Mouse (Mus musculus) v-Abl transformed pro-B cells (cell line): ENCODE results near the gene Fmnl1.

ENCODE experiments used
- in situ Hi-C, 2 experiments: fragments of 400-800 bp; cut with MboI; formaldehyde crosslinking; loops; one replicate each; pipeline ENCODE4 v1.15.1; 2025; ENCODE audit not compliant: unreplicated experiment in 2 of 2

Fmnl1 gene

DNA sequence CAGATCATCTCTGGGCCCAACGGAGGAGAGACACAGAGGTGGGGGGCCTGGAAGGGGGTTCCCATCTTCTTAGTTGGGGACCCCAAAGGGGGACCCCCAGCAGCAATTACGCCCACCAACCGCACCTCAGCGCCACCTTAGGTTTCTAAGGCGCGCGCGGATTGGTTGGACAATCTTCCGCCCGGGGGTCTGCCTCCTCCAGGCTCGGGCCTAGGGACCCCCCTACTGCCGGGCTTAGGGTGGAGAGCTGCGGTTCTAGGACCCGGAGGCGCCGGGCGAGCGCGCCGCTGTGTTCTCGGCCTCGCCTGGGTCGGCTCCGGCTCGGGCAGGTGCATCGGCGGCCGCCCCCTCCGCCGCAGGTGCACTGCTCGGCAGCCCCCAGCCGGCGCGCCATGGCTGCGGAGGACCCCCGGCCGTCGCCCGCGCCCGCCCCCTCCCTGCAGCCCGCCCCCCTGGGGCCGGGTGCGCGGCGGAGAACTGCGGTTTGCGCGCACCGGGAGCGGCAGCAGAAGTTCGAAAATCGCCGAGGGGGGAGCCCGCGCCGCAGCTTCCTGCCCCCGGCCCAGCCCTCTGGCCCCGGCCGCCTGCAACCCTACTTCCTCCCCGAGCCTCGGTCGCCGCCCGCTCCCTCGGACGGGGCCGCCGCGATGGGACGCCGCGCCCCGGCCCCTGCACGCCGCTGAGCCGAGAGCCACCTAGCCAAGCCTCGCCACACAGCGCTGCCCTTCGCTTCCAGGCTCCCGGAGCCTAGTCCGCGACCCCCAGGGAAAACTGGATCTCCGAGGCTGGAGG lies at the start of gene Fmnl1:
Gene Fmnl1 (plus strand): TSS at position 614 of the 792 bp plus-strand sequence.
- in situ Hi-C loops = loop anchor here in 1 of 2 experiments (5.0 kb wide), 1 partner anchor 157 kb away; no protein-coding TSS in a partner anchor

- in situ Hi-C loops = no loop called here
These were observed 39.0 kb upstream of the Fmnl1 start, which contains the start of gene Hexim2 for GRCm38 (mm10) chr11:103131701-103132575. Gene Hexim2 (plus strand): TSS chr11:103132429.

GRCm38 (mm10) chr11:103132576-103133455 lies 38.1 kb upstream of the Fmnl1 start:
- in situ Hi-C loops = no loop called here

GRCm38 (mm10) chr11:103133456-103134185 lies 37.3 kb upstream of the Fmnl1 start:
- in situ Hi-C loops = no loop called here

- in situ Hi-C loops = no loop called here
These were observed 36.7 kb upstream of the Fmnl1 start for GRCm38 (mm10) chr11:103134221-103134620.

DNA sequence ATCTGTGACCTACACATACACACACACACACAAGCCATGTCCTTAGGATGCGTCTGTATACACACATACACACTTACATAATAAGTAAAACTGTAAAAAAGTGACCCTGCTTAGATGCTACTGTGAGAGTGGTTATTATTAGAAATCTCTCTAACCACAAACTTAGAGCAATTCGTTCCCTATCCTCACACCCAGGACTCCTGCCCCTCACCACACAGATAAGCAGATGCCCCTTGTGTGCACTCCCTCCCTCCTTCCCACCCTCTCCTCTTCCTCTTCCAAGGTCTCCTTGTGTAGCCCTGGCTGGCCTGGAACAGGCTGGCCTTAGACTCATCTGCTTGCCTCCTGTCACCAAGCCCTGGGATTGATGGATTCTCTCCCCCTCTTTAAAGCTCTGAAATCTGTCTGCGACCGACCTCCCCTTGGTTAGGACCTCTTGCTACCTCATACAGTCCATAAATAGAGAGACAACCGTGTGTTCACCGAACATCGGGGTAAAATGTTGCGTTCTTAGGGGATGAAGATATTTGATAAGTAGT lies 34.8 kb upstream of the Fmnl1 start:
- in situ Hi-C loops = no loop called here

GRCm38 (mm10) chr11:103139951-103140762 lies 30.8 kb upstream of the Fmnl1 start:
- in situ Hi-C loops = no loop called here

DNA sequence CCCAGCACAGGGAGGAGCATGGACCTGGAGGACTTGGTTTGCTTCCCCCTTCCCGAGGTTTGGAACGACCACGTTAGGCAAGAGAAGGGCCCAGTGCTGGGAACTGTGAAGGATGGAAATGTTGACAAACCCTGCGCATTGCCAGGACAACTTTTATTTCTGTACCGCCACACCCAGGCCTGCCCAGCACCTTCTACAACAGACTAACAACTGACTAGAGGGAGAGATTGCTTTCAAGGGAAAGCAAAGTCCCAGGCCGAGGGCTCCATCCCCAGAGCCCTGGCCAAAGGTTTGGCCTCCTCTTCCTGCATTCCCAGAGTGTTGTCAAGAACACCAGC lies 30.2 kb upstream of the Fmnl1 start:
- in situ Hi-C loops = no loop called here

DNA sequence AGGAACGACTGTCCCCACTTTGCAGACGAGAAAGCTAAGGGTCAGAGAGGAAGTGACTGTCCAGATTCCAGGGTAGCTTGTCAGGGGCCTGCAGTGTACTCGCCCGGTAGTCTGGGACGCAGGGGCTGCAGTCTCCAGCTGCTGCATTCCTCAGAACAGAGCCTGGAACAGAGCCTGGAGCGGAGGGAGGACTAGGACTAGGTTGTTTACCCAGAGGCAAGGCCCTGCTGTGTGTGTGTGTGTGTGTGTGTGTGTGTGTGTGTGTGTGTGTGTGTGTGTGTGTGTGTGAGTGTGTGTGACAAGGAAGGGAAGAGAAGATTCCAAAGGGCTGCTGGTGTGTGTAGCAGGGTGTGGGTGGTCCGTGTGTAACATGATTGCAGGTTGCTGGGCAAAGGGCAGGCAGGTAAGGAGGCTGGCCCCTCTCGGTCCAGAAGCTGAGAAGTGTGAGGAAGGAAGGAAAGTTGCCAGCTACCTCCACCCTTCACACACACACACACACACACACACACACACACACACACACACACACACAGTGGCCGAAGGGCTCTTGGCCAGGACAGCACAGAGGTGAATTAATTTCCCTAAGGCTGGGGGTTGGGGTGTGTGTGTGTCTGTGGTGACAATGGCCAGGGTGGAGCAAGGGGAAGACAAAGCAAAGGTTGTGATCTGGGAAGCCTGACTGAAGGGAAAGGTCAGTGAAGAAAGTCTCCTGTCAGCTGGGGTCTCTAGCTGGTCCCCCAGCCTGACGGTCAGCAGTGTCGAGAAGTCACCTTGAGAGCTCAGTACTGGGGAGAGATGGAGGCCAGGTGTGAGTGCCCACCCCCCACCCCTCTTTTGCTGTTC lies 29.6 kb upstream of the Fmnl1 start:
- in situ Hi-C loops = no loop called here

- in situ Hi-C loops = no loop called here
These were observed 29.0 kb upstream of the Fmnl1 start for GRCm38 (mm10) chr11:103141944-103142255.

DNA sequence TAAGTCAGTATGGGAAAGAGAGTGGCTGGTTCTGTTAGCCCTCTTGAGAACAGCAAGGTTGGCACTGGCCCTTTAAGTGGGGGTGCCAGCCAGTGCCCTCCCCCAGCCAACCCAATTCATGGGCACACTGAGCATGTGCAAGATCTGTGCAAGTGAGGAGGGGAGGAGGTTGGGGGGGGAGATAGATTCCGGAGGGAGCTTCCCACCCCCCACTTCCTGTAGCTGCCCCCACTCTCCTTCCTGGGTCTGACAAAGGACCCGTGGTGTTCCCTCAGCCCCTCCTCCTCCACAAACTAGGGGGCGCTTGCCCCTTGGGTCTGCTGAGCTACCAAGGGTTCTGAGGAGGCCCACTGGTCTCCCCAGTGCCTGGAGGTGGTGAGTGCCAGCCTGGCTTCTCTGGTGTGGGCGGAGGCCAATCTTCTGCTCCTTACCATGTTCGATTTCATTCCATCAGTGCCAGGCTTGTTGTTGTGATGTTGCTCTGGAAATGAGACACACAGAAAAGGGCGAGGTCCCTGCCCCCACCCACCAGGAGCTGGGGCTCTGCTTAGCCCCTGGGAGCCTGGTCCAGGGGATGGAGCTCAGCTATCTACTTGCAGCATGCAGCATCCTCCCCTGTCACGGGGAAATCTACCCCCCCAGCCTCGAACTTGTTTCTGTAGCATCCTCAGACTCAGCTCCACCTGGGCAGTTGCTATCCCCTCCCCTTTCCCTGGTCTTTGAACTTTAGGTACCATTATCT lies 28.3 kb upstream of the Fmnl1 start:
- in situ Hi-C loops = no loop called here

DNA sequence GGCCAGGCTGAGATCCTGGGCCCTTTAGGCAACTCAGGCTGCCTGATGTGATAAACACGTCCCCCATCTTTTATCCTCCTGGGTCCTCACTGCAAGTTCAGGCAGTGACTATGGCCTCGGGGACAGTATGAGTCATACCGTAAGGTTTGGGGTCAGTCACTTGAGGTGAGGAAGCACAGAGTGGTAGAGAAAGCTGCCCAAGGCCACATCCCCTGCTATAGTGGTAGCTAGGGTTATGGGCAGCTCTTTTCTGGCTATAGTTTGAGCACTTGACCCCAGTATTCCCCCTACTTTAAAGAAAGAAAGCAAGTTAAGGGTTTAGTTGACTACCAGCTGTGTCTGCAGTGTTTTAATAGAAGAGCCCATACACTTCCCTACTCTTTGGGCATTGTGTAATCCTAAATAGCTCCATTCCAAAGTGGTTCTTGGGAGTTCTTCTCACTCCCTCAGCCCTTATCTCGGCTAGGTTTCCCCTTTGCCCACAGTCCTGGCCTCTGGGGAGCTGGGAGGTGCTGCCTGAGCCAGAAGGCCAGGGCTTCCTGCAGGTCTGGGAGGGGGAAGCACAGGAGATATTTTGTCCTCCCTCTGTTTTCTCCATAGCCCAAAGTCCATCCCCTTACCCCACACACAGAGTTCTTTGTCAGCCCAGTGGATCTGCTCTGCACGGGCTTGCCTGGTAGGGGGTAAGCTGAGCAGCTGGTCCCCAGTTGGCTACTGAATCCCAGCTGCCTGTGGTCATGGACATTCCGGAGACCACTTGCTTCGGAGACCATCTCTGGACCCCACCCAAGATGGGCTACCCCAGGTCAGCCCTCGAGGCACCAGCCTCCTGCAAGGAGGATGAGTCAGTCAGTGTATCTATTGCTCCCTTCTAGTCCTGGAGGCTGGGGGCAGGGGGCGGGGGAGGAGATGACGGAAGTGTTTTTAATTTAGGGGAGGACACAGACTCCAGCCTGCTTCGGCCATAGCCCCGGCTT lies 26.3 kb upstream of the Fmnl1 start:
- in situ Hi-C loops = no loop called here

- in situ Hi-C loops = no loop called here
These were observed 24.5 kb upstream of the Fmnl1 start for GRCm38 (mm10) chr11:103146386-103146785.

DNA sequence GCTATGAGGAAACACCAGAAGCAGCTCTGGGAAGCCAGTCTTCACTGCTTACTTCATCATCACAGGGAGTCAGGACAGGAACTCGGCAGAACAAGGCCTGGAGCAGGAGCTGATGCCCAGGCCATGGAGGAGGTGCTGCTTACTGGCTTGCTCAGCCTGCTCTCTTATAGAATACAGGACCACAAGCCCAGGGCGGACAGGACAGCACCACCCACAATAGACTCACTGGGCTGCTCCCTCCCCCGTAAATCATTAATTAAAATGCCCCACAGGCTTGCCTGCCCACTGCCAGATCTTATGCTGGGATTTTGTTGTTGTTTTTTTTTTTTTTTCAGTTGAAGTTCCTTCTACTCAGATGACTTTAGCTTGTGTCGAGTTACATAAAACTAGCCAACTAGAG lies 23.1 kb upstream of the Fmnl1 start:
- in situ Hi-C loops = no loop called here

DNA sequence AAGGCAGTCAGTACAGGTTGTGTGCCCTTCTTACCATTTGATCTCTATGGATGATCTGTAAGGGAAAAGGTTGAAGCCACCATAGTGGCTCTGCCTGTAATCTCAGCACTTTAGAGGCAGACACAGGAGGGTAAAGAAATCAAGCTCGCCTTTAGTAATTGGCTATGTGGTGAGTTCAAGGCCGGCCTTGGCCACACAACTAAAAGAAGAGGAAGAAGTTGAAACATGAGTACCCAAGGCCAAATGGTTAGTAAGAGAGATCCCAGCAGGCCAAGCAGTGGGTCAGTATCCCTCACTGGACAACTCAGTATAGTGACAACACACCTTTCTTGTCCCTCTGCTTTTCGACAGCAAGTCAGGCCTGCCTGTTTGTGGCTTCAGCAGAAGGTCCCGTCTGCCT lies 21.1 kb upstream of the Fmnl1 start:
- in situ Hi-C loops = no loop called here
